Mouse (Mus musculus): ENCODE results near the gene Lrrc57. TPM values are rescaled to one million over a fixed set of nuclear protein-coding genes. Genes with fewer than 3 reads are reported as not detected.

The Lrrc57 gene
- total and polyA plus RNA-seq, 3 experiments = 11.1 to 17.5 TPM; not detected in 1

Other genes with a start within 250 kb of the Lrrc57 start
- 2.0 and 3.1 TPM in 2 replicates for gene Ganc, start 205.6 kb downstream of the Lrrc57 start, total RNA-seq (2012; rRNA removed)
- gene Ganc, start 205.6 kb downstream of the Lrrc57 start, polyA plus RNA-seq (2012; ENCODE audit: insufficient read depth in 1 of 2, insufficient read length in 2 of 2, low read depth in 1 of 2, low replicate concordance in 2 of 2, missing spikeins in 1 of 2) = 1 to 10 TPM in 1 of 2 experiments, not detected in 1; 4.4 TPM
- gene Tmem87a, start 205.4 kb downstream of the Lrrc57 start, total RNA-seq (2012; rRNA removed) = 26.0 and 28.0 TPM in 2 replicates
- 10 to 100 TPM in 1 of 2 experiments, not detected in 1; 23.9 TPM for gene Tmem87a, start 205.4 kb downstream of the Lrrc57 start, polyA plus RNA-seq (2012; ENCODE audit: insufficient read depth in 1 of 2, insufficient read length in 2 of 2, low read depth in 1 of 2, low replicate concordance in 2 of 2, missing spikeins in 1 of 2)
- not detected in 2 replicates for gene Capn3, start 153.5 kb downstream of the Lrrc57 start, total RNA-seq (2012; rRNA removed)
- gene Capn3, start 153.5 kb downstream of the Lrrc57 start, polyA plus RNA-seq (2012; ENCODE audit: insufficient read depth in 1 of 2, insufficient read length in 2 of 2, low read depth in 1 of 2, low replicate concordance in 2 of 2, missing spikeins in 1 of 2) = not detected
- 63.9 and 78.8 TPM in 2 replicates for gene Zfp106, start 45.7 kb downstream of the Lrrc57 start, total RNA-seq (2012; rRNA removed)
- gene Zfp106, start 45.7 kb downstream of the Lrrc57 start, polyA plus RNA-seq (2012; ENCODE audit: insufficient read depth in 1 of 2, insufficient read length in 2 of 2, low read depth in 1 of 2, low replicate concordance in 2 of 2, missing spikeins in 1 of 2) = 100 to 1,000 TPM in 1 of 2 experiments, 10 to 100 TPM in 1; 80.6 to 130 TPM
- 41.5 and 50.8 TPM in 2 replicates for gene Snap23, start 41.8 kb downstream of the Lrrc57 start, total RNA-seq (2012; rRNA removed)
- 10 to 100 TPM in 1 of 2 experiments, not detected in 1; 81.5 TPM for gene Snap23, start 41.8 kb downstream of the Lrrc57 start, polyA plus RNA-seq (2012; ENCODE audit: insufficient read depth in 1 of 2, insufficient read length in 2 of 2, low read depth in 1 of 2, low replicate concordance in 2 of 2, missing spikeins in 1 of 2)
- gene Haus2, start 137 bp downstream of the Lrrc57 start, total RNA-seq (2012; rRNA removed) = 15.8 and 16.7 TPM in 2 replicates
- gene Haus2, start 137 bp downstream of the Lrrc57 start, polyA plus RNA-seq (2012; ENCODE audit: insufficient read depth in 1 of 2, insufficient read length in 2 of 2, low read depth in 1 of 2, low replicate concordance in 2 of 2, missing spikeins in 1 of 2) = 10 to 100 TPM in 1 of 2 experiments, not detected in 1; 14.5 TPM
- gene Stard9, start 19.6 kb upstream of the Lrrc57 start, total RNA-seq (2012; rRNA removed) = 0.46 and 0.50 TPM in 2 replicates
- 1 to 10 TPM in 1 of 2 experiments, not detected in 1; 1.1 TPM for gene Stard9, start 19.6 kb upstream of the Lrrc57 start, polyA plus RNA-seq (2012; ENCODE audit: insufficient read depth in 1 of 2, insufficient read length in 2 of 2, low read depth in 1 of 2, low replicate concordance in 2 of 2, missing spikeins in 1 of 2)
- gene Cdan1, start 240.6 kb upstream of the Lrrc57 start, total RNA-seq (2012; rRNA removed) = 10.8 and 10.9 TPM in 2 replicates
- gene Cdan1, start 240.6 kb upstream of the Lrrc57 start, polyA plus RNA-seq (2012; ENCODE audit: insufficient read depth in 1 of 2, insufficient read length in 2 of 2, low read depth in 1 of 2, low replicate concordance in 2 of 2, missing spikeins in 1 of 2) = 10 to 100 TPM in 1 of 2 experiments, not detected in 1; 27.6 TPM
- 2.1 and 2.6 TPM in 2 replicates for gene Ttbk2, start 241.1 kb upstream of the Lrrc57 start, total RNA-seq (2012; rRNA removed)
- gene Ttbk2, start 241.1 kb upstream of the Lrrc57 start, polyA plus RNA-seq (2012; ENCODE audit: insufficient read depth in 1 of 2, insufficient read length in 2 of 2, low read depth in 1 of 2, low replicate concordance in 2 of 2, missing spikeins in 1 of 2) = 1 to 10 TPM in 1 of 2 experiments, not detected in 1; 3.0 TPM

All from MEL (cell line).